Mouse (Mus musculus): ENCODE results near the gene Plaur.

Gene Plaur

DNA sequence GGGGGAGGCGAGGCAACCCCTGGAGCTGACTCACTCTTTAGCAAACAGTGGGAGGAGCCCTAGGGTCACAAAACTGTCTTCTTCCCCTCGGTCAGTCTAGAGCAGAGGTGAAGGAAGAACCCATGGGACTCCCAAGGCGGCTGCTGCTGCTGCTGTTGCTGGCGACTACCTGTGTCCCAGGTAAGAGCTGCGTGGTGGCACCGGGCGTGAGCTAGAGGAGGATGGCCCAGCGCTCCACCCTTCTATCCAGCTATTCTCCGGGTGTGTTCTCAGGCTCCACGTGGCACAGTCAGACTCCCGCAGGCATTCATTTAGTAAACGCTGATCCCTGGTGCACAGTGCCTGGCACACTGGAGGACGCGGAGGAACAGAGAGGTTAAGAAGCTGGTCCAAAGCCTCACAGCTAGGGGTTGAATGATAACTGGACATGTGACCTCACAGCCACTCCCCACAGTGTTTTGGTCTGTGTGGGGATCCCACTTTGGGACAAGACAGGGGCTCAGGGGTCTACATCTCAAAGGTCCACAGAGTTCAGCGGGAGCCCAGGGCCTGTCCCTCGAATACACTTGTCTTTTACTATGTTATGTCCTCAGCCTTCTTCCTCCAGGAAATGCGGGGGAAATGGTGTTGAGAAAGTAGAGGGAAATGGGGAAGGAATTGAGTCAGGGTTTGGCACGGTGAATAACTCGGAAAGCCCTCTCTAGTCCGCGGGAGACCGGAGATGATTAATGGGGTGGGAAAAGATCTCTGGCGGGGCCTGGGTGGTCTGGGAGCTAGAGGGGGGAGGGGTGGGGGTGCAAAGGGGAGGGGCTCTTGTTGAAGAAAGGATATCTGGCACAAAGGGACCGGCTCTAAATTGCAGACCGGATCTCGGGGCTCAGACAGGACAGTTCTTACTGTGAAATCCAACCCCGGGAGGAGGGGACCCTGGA is at the start of gene Plaur:
TSS of gene Plaur (plus strand) at position 97 of the 932 bp plus-strand sequence.
- peak; percentile 65 for DNase-seq (ENCODE audit: low read depth, low spot score)

DNA sequence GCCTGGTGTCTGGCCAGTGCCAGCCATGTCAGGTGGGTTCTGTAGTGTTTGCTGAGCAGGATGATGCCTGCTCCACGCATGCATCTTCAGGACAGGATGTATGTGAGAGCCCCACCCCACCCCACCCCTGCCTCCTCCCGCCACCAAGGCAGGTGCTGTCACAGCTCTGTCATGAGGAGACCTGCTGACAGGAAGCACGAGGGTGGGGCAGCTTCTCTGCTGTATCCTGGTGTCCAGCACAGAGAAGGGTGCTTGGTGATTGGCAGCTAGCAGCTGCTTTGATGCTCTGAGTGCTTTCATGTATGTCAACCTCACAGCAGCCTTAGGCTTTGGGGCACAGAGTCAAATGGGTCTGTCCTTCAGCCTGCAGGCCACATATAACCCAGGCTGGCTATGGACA is 48.7 kb upstream of the Plaur start:
- no peak for DNase-seq (ENCODE audit: low read depth, low spot score)

DNA sequence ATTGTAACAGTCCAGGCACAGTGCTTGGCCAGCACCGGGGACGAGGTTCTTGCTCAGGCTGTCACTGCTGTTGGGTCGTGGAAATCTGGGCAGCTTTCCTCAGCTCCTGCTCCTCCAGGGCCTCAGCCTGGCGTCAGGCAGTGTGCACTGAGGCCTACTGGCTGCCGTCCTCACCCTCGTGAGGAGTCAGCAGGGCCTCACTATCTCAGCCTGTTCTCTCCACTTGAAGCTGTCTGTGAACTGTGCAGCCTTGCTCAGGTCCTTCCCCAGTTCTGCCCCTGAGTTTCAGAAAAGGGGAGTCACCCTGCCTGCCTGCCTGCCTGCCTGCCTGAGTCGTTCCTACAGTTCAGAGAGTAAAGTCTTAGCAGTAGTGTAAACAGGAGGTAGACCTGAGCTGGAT is 47.0 kb upstream of the Plaur start:
- no peak for DNase-seq (ENCODE audit: low read depth, low spot score)

DNA sequence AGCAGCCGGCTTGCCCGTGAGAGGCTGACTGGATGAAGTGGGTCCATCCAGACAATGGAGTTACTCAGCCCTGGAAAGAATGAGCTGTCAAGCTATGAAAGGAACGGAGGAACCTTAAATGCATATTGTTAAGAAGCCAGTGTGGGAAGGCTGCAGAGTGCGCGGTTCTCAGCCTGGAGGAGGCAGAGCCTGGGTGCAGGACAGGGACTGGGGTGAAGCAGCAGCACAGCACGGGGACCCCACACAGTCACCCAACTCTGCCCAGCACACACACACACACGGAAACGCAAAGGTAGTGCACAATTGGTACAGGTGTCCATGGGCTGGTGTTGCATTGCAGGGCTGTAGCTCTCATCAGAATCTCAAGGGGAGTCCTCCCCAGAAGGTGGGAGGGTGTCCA is 42.7 kb upstream of the Plaur start:
- DNase-seq (ENCODE audit: low read depth, low spot score): no peak

DNA sequence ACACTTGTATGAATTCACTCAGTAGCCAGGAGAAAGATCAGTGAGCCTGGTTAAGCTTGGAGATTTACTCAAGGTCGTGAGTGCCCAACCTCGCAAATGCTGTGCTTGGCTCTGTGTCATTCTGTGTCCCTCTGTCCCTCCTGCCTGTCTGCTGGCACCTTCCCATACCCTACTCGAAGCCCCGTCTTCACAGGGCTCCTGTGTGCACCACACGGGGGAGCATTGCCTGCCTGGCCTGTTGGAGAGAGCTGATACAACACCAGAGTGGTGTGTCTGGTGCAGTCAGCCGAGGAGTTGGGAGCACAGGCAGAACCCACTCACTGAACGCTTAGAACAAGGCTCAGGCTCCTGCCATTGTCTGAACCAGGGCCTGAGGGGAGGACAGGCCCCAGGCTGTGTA is 40.6 kb upstream of the Plaur start:
- DNase-seq (ENCODE audit: low read depth, low spot score): no peak

DNA sequence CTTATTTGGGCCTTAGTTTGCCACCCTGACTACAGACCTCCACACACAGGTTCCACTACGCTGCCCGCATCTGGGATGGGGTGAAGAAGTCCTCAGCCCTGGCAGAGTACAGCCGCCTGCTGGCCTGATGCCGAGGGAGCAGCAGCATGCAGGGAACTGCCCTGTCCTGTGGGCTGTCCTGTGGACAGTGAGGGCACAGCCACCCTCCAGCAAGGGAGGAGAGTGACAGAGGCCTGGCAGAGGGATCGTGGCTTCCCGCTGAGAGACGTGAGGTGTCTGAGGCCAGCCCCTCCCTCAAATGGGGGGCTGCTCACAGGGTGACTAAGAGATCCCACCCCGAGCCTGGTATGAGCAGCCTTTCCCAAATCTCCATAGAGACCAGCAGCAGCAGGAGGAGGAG is 40.0 kb upstream of the Plaur start:
- DNase-seq (ENCODE audit: low read depth, low spot score): no peak

DNA sequence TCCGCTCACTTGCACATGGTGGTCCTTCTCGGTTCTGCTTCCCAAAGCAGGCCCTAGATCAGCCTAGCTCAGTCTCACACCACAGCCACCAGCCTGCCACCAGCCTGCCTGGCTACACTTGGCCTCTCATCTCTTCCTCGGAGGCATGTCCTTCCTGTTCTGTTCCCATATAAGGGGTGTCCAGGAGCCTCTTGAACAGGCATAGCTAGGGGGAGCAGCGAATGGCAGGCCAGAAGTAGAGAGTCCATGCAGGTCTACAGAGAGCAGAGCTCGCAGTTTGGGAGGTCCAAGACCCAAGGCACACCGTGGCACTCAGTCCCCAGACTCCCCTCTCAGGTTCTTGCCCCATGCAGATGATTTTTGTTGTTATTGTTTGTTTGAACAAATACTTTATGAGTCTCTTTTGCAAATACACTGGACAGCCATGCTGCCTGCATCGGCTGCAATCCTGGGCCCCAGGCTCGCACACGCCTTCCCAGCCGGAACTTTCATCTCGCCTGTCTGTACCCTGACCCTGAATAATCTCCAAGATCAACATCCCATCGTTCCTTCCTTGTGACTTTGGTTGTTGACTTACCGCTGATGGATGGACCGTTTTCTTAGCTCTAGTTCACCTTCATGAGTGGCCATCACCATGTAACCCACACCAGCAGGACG is 39.0 kb upstream of the Plaur start:
- DNase-seq (ENCODE audit: low read depth, low spot score): no peak

DNA sequence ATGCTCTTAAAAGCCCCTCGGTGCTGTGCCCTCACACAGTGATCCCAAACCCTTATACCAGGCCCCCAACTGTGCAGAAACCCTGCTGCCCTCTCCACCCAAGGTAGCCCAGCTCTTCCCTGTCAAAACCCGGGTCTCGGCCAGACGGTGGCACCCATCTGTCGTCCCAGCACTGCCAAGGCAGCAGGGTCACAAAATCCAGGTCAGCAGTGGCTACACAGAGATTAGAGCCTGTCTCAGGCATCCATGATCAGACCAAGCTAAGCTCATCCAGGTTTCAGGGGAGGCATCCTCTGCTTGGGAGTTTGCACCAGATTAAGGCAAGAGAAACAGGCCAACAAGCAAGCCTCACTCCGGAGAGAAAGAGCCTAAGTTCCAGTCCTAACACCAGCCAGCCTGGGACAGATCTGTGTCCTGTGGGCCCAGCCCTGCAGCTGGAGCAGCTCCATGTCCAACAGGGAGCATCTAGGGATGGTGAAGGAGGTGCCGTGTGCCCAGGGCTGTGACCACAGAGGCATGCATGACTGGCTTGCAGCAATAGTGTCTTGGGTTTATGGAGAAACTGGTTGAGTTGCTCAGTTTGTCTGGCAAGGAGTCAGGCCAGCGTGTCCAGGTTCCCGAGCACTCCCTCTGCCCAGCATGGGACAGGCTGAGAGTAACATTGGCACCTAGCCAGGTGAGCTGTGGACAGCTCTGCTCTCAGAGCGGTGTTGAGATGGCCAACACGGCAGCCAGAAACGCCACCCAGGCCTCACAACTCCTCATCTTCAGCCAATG is 38.1 kb upstream of the Plaur start:
- no peak for DNase-seq (ENCODE audit: low read depth, low spot score)

DNA sequence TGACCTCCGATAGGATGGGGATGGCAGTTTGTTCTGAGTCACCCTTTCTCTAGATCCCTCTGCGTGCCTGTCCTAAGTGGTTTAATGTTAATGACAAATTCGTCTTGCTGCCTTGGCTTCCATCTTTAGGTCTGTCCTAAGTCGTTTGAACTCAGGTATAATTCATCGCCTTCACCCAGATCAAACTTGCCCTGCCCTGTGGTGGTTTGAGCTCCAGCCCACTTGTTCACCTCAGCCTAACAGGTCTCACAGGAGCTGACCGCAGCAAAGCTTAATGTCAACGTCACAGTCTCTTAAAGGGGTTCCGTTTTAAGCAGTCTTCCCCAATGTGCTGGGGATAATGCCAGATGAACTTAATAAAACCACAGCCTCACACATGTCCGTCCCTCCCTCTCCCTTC is 36.4 kb upstream of the Plaur start:
- DNase-seq (ENCODE audit: low read depth, low spot score): no peak

DNA sequence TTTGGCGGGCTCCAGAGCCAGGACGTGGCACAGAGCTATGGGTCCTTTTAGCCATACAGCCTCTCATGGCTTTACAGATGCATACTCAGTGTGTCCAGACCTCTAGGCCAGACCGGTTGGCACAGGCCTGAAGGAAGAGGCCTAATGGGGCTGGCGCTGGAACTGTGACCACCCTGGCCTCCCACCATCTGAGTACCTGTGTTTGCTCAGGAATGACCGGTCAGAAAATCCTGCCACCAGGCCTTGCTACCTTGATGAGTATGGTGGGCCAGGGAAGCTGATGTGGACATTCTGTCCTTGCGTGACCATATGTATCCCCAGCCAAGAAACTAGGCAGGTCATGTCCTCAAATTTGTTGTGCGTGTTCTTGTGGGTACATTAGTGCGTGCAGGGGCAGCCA is 35.1 kb upstream of the Plaur start:
- DNase-seq (ENCODE audit: low read depth, low spot score): no peak

DNA sequence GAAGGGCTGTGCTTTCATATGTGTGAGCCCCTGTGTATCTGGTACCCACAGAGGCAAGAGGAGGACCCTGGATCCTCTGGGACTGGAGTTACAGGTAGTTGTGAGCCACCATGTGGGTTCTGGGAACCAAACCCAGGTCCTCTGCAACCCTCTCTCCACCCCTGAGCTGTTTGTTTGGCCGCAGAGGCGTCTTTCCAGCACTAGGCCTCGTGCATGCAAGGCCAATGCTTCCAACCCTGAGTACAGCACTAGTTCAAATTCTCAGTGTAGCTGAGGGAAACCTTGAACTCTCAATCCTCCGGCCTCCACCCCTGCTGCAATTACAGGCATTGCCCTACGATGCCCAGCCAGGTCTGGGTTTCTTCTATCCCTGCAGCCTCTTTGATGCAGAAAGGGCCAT is 33.6 kb upstream of the Plaur start:
- no peak for DNase-seq (ENCODE audit: low read depth, low spot score)

DNA sequence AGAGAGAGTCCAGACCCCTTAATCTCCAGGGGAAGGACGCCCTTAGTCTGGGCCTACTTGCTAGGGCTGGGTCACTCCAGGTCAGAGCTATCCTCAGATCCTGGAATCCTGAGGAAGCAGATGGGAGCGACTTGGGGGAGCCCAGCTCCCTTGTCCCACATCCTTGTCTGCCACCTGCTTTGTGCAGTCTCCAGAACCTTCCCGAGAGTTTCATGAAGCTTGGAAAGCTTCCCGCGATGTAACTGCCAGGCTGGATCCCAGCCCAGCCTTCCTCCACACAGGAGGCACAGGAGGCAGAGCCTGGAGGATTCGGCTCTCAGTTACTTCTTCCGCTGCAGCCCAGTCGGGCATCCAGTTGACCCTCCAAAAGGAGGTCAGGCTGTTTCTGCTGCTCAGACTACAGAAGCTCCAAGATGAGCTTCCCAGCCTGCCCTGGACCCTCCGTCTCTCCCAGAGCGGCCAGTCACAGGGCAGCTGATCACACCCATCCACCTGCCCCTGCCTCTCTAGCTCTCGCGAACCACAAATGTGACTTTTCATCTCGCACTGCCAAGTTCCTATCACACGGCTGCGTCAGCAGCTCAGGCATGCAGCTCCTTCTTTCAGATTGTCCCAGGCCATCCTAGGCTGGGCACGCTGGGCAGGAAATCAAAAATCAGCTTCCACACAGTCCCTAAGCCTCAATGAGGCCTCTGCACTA is 32.7 kb upstream of the Plaur start:
- no peak for DNase-seq (ENCODE audit: low read depth, low spot score)

DNA sequence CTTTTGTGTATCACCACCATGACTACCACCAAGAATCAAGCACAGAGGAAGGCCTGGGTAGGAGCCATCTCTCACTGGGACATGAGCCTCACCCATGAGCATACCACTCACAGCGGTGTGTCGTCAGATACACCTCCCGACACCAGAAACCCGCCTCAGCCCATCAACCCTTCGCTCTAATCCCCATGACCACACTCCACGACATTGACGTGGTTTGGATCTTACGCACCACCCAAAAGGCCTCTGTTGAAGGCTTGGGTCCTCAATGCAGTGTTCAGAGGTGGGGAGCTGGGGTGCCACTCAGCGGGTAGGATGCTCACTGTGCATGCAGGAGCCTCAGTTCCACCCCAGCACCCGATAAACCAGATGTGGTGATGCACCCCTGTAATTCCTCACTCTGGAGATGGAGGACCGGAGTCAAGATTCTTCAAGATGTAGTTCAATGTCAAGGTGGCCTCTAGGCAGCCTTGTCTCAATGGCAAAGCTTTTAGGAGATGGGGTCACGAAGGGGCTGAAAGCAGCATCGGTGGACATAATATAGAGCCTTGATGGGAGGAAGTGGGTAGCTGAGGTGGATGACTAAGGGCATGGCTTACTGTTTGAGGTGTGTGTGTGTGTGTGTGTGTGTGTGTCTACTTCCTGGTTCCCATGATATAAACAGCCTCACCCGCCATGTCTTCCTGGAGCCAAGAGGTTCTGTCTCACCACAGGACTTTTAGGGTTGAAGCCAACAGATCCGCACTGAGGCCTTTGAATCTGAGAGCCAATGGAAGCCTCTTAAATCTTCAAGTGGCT is 31.5 kb upstream of the Plaur start:
- no peak for DNase-seq (ENCODE audit: low read depth, low spot score)

DNA sequence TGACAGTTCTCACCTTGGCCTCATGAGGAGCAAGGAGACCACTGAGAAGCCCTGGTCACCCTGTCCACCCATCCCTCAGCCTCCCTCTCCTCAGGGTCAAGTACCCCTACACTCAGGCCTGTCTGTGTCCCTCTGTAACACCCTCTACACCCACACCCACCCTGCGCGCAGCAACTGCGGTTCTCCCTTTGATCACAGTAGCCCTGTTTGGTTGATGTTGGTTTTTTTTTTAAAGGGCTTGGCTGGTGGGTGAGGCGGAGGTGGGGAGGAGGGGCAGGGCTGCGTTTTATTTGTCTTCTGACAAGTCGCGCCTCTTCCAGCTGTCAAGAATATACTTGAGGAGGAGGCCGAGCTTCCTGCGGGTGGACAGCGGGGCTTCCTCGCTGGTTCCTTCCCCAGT is 30.6 kb upstream of the Plaur start:
- no peak for DNase-seq (ENCODE audit: low read depth, low spot score)

DNA sequence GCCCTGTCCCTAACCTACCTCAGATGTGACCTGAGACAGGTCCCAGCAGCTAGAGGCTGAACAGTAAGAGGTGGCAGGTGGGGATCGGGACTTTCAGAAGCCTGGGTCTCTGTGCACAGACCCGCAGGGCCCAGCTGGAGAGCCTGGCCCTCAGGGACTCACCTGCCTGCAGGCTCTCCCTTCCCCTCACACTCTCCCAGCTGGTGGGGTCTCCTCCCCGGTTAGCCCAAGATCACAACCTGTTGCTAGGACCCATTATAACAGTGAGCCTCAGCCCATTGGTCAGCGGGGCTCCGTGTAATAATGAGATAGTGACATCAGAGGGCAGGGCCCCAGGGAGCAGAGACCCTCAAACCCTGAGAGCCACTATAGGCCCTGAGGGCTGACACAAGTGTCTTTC is 27.0 kb upstream of the Plaur start:
- no peak for DNase-seq (ENCODE audit: low read depth, low spot score)

DNA sequence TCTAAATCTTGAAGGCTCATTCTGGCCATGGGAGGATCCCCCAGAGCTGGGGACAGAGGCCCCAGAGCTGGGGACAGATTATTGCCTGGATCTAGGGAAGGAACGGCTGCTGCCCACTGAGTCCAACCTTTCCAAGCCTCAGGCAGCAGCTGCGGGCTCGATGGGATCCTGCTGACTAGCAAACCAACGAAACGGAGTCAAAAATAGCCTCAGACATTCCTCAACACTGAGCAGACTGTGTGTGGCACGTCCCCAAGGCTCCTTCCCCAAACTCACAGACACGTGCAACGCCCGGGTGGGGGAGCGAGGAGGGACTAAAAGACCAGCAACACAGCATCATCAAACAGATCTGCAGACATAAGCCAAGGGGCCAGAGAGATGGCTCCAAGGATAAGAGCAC is 24.3 kb upstream of the Plaur start:
- DNase-seq (ENCODE audit: low read depth, low spot score): no peak

DNA sequence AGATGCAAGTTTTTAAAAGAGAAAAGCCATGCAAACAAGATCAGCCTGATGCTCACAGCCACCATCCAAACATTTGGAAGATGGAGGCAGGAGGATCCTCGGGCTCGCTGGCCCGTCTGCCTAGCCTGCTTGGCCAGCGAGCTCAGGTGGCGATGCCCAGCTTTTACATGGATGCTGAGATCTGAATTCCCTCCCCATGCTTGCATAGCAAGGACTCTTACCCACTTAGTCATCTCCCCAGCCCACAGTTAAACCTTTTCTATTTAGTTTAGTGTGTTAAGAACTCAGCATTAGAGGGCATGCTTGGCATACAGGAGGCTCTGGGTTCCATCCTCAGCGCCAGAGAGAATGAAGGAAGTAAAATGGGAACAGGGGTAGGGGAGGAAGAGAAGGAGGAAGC is 23.1 kb upstream of the Plaur start:
- DNase-seq (ENCODE audit: low read depth, low spot score): no peak

DNA sequence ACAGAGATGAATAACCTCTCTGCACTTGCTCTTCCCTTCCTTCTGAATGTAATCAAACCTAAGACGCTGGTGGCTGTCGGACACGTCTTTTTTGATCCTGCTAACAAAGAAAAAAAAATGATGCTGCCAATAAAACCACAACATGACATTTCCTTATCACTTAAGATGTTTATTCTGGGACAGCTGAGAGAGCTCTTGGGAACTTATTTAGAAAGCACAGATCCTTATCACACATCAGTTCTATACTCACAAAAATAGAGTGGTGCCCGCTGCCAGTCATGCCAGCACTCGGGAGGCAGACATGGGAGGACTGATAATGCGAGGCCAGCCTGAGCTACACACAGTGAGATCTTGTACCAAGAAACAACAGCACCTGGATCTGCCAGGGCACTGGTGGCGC is 22.4 kb upstream of the Plaur start:
- DNase-seq (ENCODE audit: low read depth, low spot score): no peak

DNA sequence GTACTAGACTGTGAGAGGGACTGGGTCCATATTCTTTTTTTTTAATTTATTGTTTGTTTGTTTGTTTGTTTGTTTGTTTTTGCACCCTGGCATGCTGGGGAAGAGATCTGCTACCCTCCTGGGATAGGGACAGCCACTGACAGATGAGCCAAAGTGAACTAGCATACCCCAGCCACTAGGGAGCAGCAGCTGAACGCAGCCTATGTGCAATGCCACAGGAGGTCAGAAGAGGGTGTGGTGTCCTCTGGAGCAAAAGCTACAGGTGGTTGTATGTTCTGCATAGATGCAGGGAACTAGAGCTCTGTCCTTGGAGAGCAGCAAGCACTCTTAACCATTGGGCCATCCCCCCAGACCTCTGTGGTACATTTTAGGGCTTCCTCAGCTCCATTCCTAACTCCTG is 20.5 kb upstream of the Plaur start:
- DNase-seq (ENCODE audit: low read depth, low spot score): peak; percentile 68

DNA sequence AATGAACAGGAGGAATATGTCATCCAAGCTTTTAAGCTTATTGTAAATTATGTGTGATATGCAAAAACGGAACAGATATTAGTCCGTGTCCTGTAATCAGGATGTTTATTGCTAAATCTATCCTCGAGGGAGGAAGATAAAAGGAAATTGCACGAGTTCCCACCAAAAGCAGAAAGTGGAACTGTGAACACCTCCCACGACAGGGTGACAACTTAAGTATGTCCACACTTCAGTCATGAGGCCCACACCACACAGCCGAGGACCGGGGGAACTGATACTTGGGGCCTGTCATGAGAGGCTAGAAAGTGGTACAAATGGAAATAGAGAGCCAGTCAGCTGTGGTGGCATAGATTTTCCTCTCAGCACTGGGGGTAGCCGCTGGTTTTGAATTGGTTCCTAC is 20.0 kb upstream of the Plaur start:
- DNase-seq (ENCODE audit: low read depth, low spot score): no peak
